Mouse (Mus musculus): Measurements from ENCODE around the gene Cyb561. TPM values are rescaled to one million over a fixed set of nuclear protein-coding genes. Genes with fewer than 3 reads are reported as not detected.

Cyb561 gene
- polyA plus RNA-seq, 1 experiment: 21.4 TPM

- H3K4me3 ChIP-seq (ENCODE audit: low read depth, low read length): no peak overlapping the region
- H3K9me3 ChIP-seq (replicated peaks; ENCODE audit: control insufficient read depth, insufficient read depth, low read length, poor library complexity, severe bottlenecking): no peaks in the 10 kb centered on the region
- H3K9ac ChIP-seq (ENCODE audit: low read depth, poor library complexity, severe bottlenecking): no peak overlapping the region
- H3K27me3 ChIP-seq (ENCODE audit: control insufficient read depth, insufficient read depth, low read length, poor library complexity, severe bottlenecking): no peaks in the 10 kb centered on the region
- H3K27ac ChIP-seq (ENCODE audit: insufficient read depth, low read length): no peak overlapping the region
- H3K4me1 ChIP-seq (ENCODE audit: control insufficient read depth, insufficient read depth, low read length): no peaks in the 10 kb centered on the region
- TF ChIP-seq EP300 (IDR thresholded peaks at IDR 0.05; ENCODE audit: insufficient read depth, low read depth, low read length) (no peak), POLR2A (IDR thresholded peaks at IDR 0.05; ENCODE audit: insufficient read depth, low read length) (no peak), CTCF (IDR thresholded peaks at IDR 0.05; ENCODE audit: low read depth, low read length) (no peak)
- H3K36me3 ChIP-seq (ENCODE audit: control insufficient read depth, insufficient read depth, low read length, poor library complexity, severe bottlenecking): no peaks in the 10 kb centered on the region
Observed at GRCm38 (mm10) chr11:105911592-105912375, 41.4 kb downstream of the Cyb561 start.

- Histone ChIP-seq H3K4me3 (ENCODE audit: low read depth, low read length) (no peak overlapping the region), H3K36me3 (ENCODE audit: control insufficient read depth, insufficient read depth, low read length, poor library complexity, severe bottlenecking) (no peaks in the 10 kb centered on the region), H3K27me3 (ENCODE audit: control insufficient read depth, insufficient read depth, low read length, poor library complexity, severe bottlenecking) (no peaks in the 10 kb centered on the region), H3K9ac (ENCODE audit: low read depth, poor library complexity, severe bottlenecking) (no peak overlapping the region), H3K4me1 (ENCODE audit: control insufficient read depth, insufficient read depth, low read length) (no peaks in the 10 kb centered on the region), H3K27ac (ENCODE audit: insufficient read depth, low read length) (no peak overlapping the region), H3K9me3 (replicated peaks; ENCODE audit: control insufficient read depth, insufficient read depth, low read length, poor library complexity, severe bottlenecking) (no peaks in the 10 kb centered on the region)
- no peak for TF ChIP-seq CTCF (IDR thresholded peaks at IDR 0.05; ENCODE audit: low read depth, low read length)
- no peak for TF ChIP-seq EP300 (IDR thresholded peaks at IDR 0.05; ENCODE audit: insufficient read depth, low read depth, low read length)
- no peak for TF ChIP-seq POLR2A (IDR thresholded peaks at IDR 0.05; ENCODE audit: insufficient read depth, low read length)
Observed at GRCm38 (mm10) chr11:105911149-105911548, 42.0 kb downstream of the Cyb561 start.

- H3K9ac ChIP-seq (ENCODE audit: low read depth, poor library complexity, severe bottlenecking): no peak overlapping the region
- no peak overlapping the region for H3K27ac ChIP-seq (ENCODE audit: insufficient read depth, low read length)
- no peaks in the 10 kb centered on the region for H3K9me3 ChIP-seq (replicated peaks; ENCODE audit: control insufficient read depth, insufficient read depth, low read length, poor library complexity, severe bottlenecking)
- H3K27me3 ChIP-seq (ENCODE audit: control insufficient read depth, insufficient read depth, low read length, poor library complexity, severe bottlenecking): no peaks in the 10 kb centered on the region
- H3K36me3 ChIP-seq (ENCODE audit: control insufficient read depth, insufficient read depth, low read length, poor library complexity, severe bottlenecking): no peaks in the 10 kb centered on the region
- H3K4me3 ChIP-seq (ENCODE audit: low read depth, low read length): no peak overlapping the region
- no peaks in the 10 kb centered on the region for H3K4me1 ChIP-seq (ENCODE audit: control insufficient read depth, insufficient read depth, low read length)
- TF ChIP-seq CTCF (IDR thresholded peaks at IDR 0.05; ENCODE audit: low read depth, low read length): no peak
Observed at GRCm38 (mm10) chr11:105909617-105910016, 43.5 kb downstream of the Cyb561 start.

GRCm38 (mm10) chr11:105908926-105909325 is 44.2 kb downstream of the Cyb561 start:
- no peaks in the 10 kb centered on the region for H3K4me1 ChIP-seq (ENCODE audit: control insufficient read depth, insufficient read depth, low read length)
- no peak overlapping the region for H3K27ac ChIP-seq (ENCODE audit: insufficient read depth, low read length)
- no peak overlapping the region for H3K9ac ChIP-seq (ENCODE audit: low read depth, poor library complexity, severe bottlenecking)
- no peaks in the 10 kb centered on the region for H3K9me3 ChIP-seq (replicated peaks; ENCODE audit: control insufficient read depth, insufficient read depth, low read length, poor library complexity, severe bottlenecking)
- TF ChIP-seq CTCF (IDR thresholded peaks at IDR 0.05; ENCODE audit: low read depth, low read length) (no peak), POLR2A (IDR thresholded peaks at IDR 0.05; ENCODE audit: insufficient read depth, low read length) (no peak), EP300 (IDR thresholded peaks at IDR 0.05; ENCODE audit: insufficient read depth, low read depth, low read length) (no peak)
- H3K27me3 ChIP-seq (ENCODE audit: control insufficient read depth, insufficient read depth, low read length, poor library complexity, severe bottlenecking): no peaks in the 10 kb centered on the region
- H3K36me3 ChIP-seq (ENCODE audit: control insufficient read depth, insufficient read depth, low read length, poor library complexity, severe bottlenecking): no peaks in the 10 kb centered on the region
- H3K4me3 ChIP-seq (ENCODE audit: low read depth, low read length): no peak overlapping the region

- H3K9me3 ChIP-seq (replicated peaks; ENCODE audit: control insufficient read depth, insufficient read depth, low read length, poor library complexity, severe bottlenecking): no peaks in the 10 kb centered on the region
- no peaks in the 10 kb centered on the region for H3K27me3 ChIP-seq (ENCODE audit: control insufficient read depth, insufficient read depth, low read length, poor library complexity, severe bottlenecking)
- H3K4me3 ChIP-seq (ENCODE audit: low read depth, low read length): no peak overlapping the region
- no peak overlapping the region for H3K27ac ChIP-seq (ENCODE audit: insufficient read depth, low read length)
- H3K36me3 ChIP-seq (ENCODE audit: control insufficient read depth, insufficient read depth, low read length, poor library complexity, severe bottlenecking): no peaks in the 10 kb centered on the region
- no peaks in the 10 kb centered on the region for H3K4me1 ChIP-seq (ENCODE audit: control insufficient read depth, insufficient read depth, low read length)
- H3K9ac ChIP-seq (ENCODE audit: low read depth, poor library complexity, severe bottlenecking): no peak overlapping the region
- TF ChIP-seq POLR2A (IDR thresholded peaks at IDR 0.05; ENCODE audit: insufficient read depth, low read length): no peak
- TF ChIP-seq EP300 (IDR thresholded peaks at IDR 0.05; ENCODE audit: insufficient read depth, low read depth, low read length): no peak
- TF ChIP-seq CTCF (IDR thresholded peaks at IDR 0.05; ENCODE audit: low read depth, low read length): no peak
Observed at GRCm38 (mm10) chr11:105907381-105907780, 45.8 kb downstream of the Cyb561 start.

- H3K9ac ChIP-seq (ENCODE audit: low read depth, poor library complexity, severe bottlenecking): no peak overlapping the region
- H3K4me1 ChIP-seq (ENCODE audit: control insufficient read depth, insufficient read depth, low read length): no peaks in the 10 kb centered on the region
- H3K4me3 ChIP-seq (ENCODE audit: low read depth, low read length): no peak overlapping the region
- H3K36me3 ChIP-seq (ENCODE audit: control insufficient read depth, insufficient read depth, low read length, poor library complexity, severe bottlenecking): no peaks in the 10 kb centered on the region
- TF ChIP-seq POLR2A (IDR thresholded peaks at IDR 0.05; ENCODE audit: insufficient read depth, low read length) (no peak), CTCF (IDR thresholded peaks at IDR 0.05; ENCODE audit: low read depth, low read length) (no peak), EP300 (IDR thresholded peaks at IDR 0.05; ENCODE audit: insufficient read depth, low read depth, low read length) (no peak)
- no peaks in the 10 kb centered on the region for H3K27me3 ChIP-seq (ENCODE audit: control insufficient read depth, insufficient read depth, low read length, poor library complexity, severe bottlenecking)
- no peaks in the 10 kb centered on the region for H3K9me3 ChIP-seq (replicated peaks; ENCODE audit: control insufficient read depth, insufficient read depth, low read length, poor library complexity, severe bottlenecking)
- H3K27ac ChIP-seq (ENCODE audit: insufficient read depth, low read length): no peak overlapping the region
Observed at GRCm38 (mm10) chr11:105905529-105906213, 47.5 kb downstream of the Cyb561 start.

Measured in ES-Bruce4 (cell line).